Mouse (Mus musculus) spleen, postnatal 4 days (tissue): ENCODE measurements around the gene Thbs1.
"Not testable (repeated sequence)": the region's sequence is repeated elsewhere in the genome, so short reads cannot be mapped to it uniquely, and the experiment has no call there.

Source experiments
- DNase-seq, 2 experiments: peaks; one replicate each; pipeline ENCODE4 v3.0.0; 2022; ENCODE audit warnings: low spot score in 2 of 2

Gene Thbs1

DNA sequence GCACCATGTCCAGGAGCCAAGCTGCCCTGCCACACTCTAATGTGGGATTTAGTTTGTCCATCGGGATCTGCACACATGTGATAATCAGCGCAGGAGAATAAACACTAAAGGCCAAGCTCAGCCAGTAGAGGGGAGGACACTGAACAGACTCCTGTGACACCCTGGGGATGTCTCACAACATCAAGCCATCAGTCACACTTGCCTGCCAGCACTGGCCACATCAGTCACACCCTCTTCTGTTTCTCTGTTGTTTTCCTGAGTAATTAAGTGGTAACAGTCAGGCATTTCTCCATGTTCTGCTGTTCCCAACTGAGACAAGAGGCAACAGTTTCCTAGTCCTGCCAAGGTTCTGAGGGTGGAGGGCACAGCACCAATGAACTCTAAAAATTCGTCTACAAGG is 36.1 kb downstream of the Thbs1 start:
- not testable (repeated sequence) for DNase-seq

GRCm38 (mm10) chr2:118148321-118149142 is 36.9 kb downstream of the Thbs1 start:
- DNase-seq = no peak

- no peak for DNase-seq
Observed at GRCm38 (mm10) chr2:118149855-118150563, 38.3 kb downstream of the Thbs1 start.

DNA sequence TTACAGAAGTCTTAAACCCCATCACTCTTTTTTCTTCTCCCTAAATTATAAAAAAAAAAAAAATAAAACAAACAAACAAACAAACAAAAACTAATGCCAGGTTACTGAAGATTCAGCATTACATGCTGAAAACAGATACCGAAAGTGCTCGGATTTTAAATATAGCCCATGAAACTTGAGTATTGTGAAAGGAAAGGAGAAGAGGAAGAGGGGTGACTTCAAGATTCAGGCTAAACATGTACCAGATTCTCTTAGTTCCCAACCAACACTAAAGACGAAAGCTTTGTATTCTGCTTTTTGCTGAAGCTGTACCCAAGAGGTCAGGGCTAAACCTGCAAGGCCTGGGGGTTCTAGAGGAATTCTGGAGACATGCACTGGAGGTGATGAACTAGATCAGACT is 46.4 kb downstream of the Thbs1 start:
- DNase-seq = no peak

GRCm38 (mm10) chr2:118159126-118159525 is 47.5 kb downstream of the Thbs1 start:
- DNase-seq = no peak

DNA sequence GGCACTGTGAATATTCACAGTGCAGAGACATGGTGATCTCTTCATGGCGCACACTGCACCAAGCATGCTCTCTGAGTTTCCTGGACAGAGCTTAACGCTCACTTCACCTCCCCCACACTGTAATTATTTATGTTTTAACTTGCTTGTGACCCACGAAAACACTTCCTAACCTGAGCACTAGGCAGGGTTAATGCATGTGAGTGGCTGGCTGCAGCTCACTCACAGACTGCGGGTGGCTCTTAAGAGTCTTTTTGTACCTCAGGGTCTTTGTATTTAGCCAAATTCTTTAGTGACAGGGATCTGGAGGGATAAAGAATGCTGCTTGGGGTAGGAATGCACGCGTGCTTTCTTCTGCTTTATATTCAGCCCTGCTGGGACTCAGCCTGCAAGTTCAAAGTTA is 48.9 kb downstream of the Thbs1 start:
- DNase-seq = no peak

DNA sequence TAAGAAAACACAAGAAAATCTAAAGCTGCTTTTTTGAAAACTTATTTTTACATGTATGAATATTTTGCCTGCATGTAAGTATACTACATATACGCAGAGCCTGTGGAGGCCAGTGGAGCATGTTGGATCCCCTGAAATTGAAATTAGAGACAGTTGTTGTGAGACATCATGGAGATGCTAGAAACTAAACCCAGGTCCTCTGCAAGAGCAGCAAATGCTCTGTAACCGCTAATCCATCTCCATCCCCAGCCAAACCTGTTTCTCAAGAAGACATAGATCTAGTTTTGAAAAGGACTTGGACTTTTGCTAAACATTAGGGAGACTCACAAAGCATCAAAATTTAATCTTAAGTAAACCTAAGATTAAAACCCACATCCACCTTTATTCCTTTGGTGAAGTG is 49.3 kb downstream of the Thbs1 start:
- no peak for DNase-seq

- no peak for DNase-seq
Observed at GRCm38 (mm10) chr2:118162486-118162885, 50.8 kb downstream of the Thbs1 start.

DNA sequence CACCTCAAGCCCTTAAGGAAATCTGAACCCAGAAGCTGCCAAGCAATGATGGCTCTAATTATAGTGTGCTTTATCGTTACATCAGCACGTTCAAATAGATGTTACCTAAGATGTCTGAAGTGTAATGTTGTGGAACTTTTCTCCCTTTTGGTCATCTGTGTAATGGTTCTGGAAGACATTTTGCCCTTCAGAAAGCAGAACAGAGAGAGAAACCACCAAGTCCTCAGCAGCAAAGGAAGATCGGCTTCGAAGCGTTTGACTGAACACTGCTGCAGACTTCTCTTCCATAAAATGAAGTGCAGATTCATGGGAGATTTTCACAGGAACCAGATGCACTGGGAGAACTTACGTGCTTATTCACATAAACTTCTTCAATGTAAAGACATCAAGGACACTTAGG is 52.5 kb downstream of the Thbs1 start:
- no peak for DNase-seq

- no peak for DNase-seq
Observed at GRCm38 (mm10) chr2:118165691-118166090, 54.0 kb downstream of the Thbs1 start.

DNA sequence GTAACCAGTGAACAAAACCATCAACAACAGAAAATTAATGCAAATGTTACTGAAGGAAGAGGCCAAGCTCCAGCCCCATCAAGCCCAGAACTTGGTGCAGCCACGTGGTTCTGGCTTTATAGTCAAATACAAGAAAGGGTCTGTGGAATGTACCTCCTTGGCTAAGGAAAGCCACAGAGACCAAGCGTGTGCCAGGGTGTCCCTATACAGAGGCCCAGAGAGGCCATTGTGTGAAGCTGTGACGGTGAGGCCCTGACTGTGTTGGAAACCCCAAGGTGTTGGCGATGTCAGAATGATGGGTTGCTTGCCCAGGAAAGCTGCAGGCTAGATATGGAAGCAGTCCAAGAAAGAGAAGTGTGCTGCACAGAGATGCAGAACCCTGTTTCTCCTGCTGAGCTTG is 56.1 kb downstream of the Thbs1 start:
- DNase-seq = no peak

- DNase-seq = no peak
Observed at GRCm38 (mm10) chr2:118168225-118168624, 56.5 kb downstream of the Thbs1 start.

- DNase-seq = no peak
Observed at GRCm38 (mm10) chr2:118174558-118175383, 63.1 kb downstream of the Thbs1 start.
